Mouse (Mus musculus) forebrain, postnatal 0 days (tissue): ENCODE measurements at regions not wholly inside any gene's neighbourhood (a gene's known extent, or its start where the extent isn't known, plus 50 kb on each side); places are given as distances from the start of the nearest gene placed in this dataset.

Experiments used
- ATAC-seq: fragments of 200-750 bp; cut with Nextera tagmentation; 2 replicates; pipeline ENCODE4 v1.8.0; 2017; ENCODE audit warnings: mild to moderate bottlenecking, moderate library complexity
- DNase-seq: peaks from one replicate; pipeline ENCODE4 v3.0.0-alpha.2; 2015
- H3K27ac ChIP-seq: fragments of 300-500 bp; sonication (generic); 2 replicates; pipeline ENCODE4 v1.5.1; 2014; ENCODE audit warnings: low read depth, mild to moderate bottlenecking, antibody characterized with exemption, low read length, moderate library complexity, mixed read lengths
- H3K27me3 ChIP-seq: fragments of 300-500 bp; sonication (generic); 2 replicates; pipeline ENCODE4 v1.6.1; 2014; ENCODE audit warnings: mild to moderate bottlenecking, low read length, mixed read lengths; ENCODE audit not compliant: insufficient read depth
- H3K36me3 ChIP-seq: fragments of 300-500 bp; sonication (generic); 2 replicates; pipeline ENCODE4 v1.6.1; 2014; ENCODE audit warnings: mild to moderate bottlenecking, moderate library complexity; ENCODE audit not compliant: insufficient read depth
- H3K4me1 ChIP-seq: fragments of 300-500 bp; sonication (generic); 2 replicates; pipeline ENCODE4 v1.6.1; 2014; ENCODE audit warnings: antibody characterized with exemption; ENCODE audit not compliant: insufficient read depth
- H3K4me2 ChIP-seq: fragments of 300-500 bp; sonication (generic); 2 replicates; pipeline ENCODE4 v1.6.1; 2014; ENCODE audit warnings: low read depth, mild to moderate bottlenecking, moderate library complexity
- H3K4me3 ChIP-seq: fragments of 300-500 bp; sonication (generic); 2 replicates; pipeline ENCODE4 v1.5.1; 2014; ENCODE audit warnings: low read depth, low read length, mixed read lengths
- H3K9ac ChIP-seq: fragments of 300-500 bp; sonication (generic); 2 replicates; pipeline ENCODE4 v1.6.1; 2014; ENCODE audit warnings: mild to moderate bottlenecking
- H3K9me3 ChIP-seq: fragments of 300-500 bp; sonication (generic); 2 replicates; pipeline ENCODE4 v1.6.1; 2016; ENCODE audit warnings: low read length
- CTCF ChIP-seq: sonication (generic); IDR thresholded peaks from 2 replicates; pipeline ENCODE4 v1.5.1; 2016; ENCODE audit warnings: antibody characterized with exemption, control low read depth, low read depth
- WGBS: fragments of 180-500 bp; shearing (Covaris S2); extraction: QIAGEN DNeasy Blood & Tissue Kit; methylation state at CpG from one replicate; pipeline ENCODE4 v1.1.7; 2014; 5-methylcytosine and 5-hydroxymethylcytosine counted together

DNA sequence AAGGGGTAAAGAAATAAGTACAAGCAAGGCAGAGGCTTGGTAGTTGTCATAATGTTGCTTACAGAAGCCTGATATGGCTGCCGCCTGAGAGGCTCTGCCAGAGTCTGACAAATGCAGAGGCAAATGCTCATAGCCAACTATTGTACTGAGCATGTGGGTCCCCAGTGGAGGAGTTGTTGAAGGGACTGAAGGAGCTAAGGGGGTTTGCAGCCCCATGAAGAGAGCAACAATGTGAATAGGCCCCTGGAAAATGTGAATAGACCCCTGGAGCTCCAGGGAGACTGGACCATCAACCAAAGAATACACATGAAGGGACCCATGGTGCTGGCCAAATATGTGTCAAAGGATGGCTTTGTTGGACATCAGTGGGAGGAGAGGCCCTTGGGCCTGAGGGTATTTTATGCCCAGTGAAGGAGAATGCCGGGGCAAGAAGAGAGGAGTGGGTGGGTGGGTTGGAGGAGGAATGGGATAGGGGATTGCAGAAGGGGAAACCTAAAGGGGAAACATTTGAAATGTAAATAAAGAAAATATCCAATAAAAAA, 1207.2 kb upstream of the Tenm4 start:
- Histone ChIP-seq H3K4me1 (no peaks in the 10 kb centered on the region), H3K36me3 (no peaks in the 10 kb centered on the region), H3K9ac (no peak overlapping the region), H3K4me2 (no peak overlapping the region), H3K27me3 (no peaks in the 10 kb centered on the region), H3K27ac (no peak overlapping the region), H3K9me3 (no peaks in the 10 kb centered on the region), H3K4me3 (no peak overlapping the region)
- TF ChIP-seq CTCF, result no peak
- ATAC-seq (no peak; the same call in 1 of the 2 replicates), DNase-seq (no peak)
- WGBS, result 33% methylated on average over 2 of the region's 2 CpGs

DNA sequence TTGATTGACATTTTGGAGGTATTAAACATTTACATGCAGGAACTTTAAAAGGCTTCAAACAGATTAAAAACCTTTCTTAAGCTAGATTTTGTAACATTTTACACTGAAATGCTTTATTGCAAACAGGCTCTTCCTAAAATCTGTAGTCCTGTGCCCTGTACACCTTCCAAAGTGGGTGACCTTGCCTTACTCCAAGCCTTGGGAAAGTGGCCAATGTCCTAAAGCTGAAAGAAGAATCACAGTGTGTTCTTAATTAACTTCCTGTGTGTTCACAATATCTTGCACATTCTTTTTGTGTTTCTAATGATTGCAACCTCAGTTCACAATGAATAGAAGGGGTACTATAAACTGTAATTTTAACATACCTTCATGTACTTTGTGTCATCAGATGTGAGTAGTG, 1203.4 kb upstream of the Tenm4 start:
- Histone ChIP-seq H3K27ac (no peak overlapping the region), H3K4me3 (no peak overlapping the region), H3K27me3 (no peaks in the 10 kb centered on the region), H3K9me3 (no peaks in the 10 kb centered on the region), H3K36me3 (no peaks in the 10 kb centered on the region), H3K9ac (no peak overlapping the region), H3K4me1 (no peaks in the 10 kb centered on the region), H3K4me2 (no peak overlapping the region)
- DNase-seq (no peak), ATAC-seq (no peak)
- no peak for TF ChIP-seq CTCF

DNA sequence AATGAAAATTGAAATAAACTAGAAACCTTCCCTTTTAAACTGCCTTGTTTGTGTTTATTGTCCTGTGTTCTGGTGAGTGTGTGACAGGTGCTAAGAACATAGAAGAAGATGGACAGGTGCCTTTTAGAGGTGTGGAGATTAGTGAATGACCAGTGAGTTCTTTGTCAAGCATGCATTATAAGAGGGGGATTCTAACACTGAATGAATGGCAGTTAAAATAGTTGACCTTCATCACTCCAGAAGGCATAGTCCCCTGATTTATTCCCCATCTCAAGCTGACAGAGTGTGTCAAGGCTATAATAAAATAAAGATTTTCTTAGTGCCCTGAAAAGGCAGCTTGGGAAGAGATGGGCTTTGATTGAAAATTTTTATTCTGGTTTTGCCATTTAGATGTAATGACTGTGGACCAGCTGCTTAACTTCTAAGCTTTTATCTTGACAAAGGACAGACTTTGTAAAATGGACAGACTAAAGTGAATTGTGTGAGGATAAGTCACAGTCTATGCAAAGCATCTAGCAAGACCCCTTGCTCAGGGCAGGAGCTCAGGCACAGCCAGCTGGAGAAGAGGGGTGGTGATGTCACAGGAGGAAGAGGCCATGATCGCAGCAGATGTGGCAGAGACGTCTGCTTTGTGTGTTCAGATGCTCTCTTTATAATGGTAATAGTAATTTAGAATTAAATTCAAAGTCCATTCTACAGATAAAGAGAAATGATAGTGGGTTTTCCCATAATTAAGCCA, 1195.8 kb upstream of the Tenm4 start:
- Histone ChIP-seq H3K4me3 (no peak overlapping the region), H3K9ac (no peak overlapping the region), H3K4me1 (no peaks in the 10 kb centered on the region), H3K4me2 (no peak overlapping the region), H3K9me3 (no peaks in the 10 kb centered on the region), H3K27ac (no peak overlapping the region), H3K36me3 (no peaks in the 10 kb centered on the region), H3K27me3 (no peaks in the 10 kb centered on the region)
- no peak for TF ChIP-seq CTCF
- WGBS, result 62% methylated on average over 2 of the region's 2 CpGs
- DNase-seq (no peak), ATAC-seq (no peak)

- H3K4me1 ChIP-seq, result no peaks in the 10 kb centered on the region
- TF ChIP-seq CTCF, result no peak
- WGBS, result 83% methylated on average over 6 of the region's 6 CpGs
- no peaks in the 10 kb centered on the region for H3K36me3 ChIP-seq
- no peaks in the 10 kb centered on the region for H3K9me3 ChIP-seq
- H3K27me3 ChIP-seq, result no peaks in the 10 kb centered on the region
- ATAC-seq, result no peak
- no peak overlapping the region for H3K4me3 ChIP-seq
- no peak overlapping the region for H3K27ac ChIP-seq
- no peak for DNase-seq
- H3K4me2 ChIP-seq, result no peak overlapping the region
- no peak overlapping the region for H3K9ac ChIP-seq
These were observed 1174.8 kb upstream of the Tenm4 start for GRCm38 (mm10) chr7:94996258-94996657.

- Histone ChIP-seq H3K4me1 (no peaks in the 10 kb centered on the region), H3K9me3 (no peaks in the 10 kb centered on the region), H3K36me3 (no peaks in the 10 kb centered on the region), H3K27ac (no peak overlapping the region), H3K4me2 (no peak overlapping the region), H3K4me3 (no peak overlapping the region), H3K27me3 (no peaks in the 10 kb centered on the region), H3K9ac (no peak overlapping the region)
- ATAC-seq (no peak), DNase-seq (no peak)
- TF ChIP-seq CTCF, result no peak
- 86% methylated on average over 3 of the region's 3 CpGs for WGBS
These were observed 1166.9 kb upstream of the Tenm4 start for GRCm38 (mm10) chr7:95004161-95004560.

GRCm38 (mm10) chr7:95005403-95005802, 1165.6 kb upstream of the Tenm4 start:
- DNase-seq (no peak), ATAC-seq (no peak)
- H3K4me1 ChIP-seq, result no peaks in the 10 kb centered on the region
- no peak overlapping the region for H3K4me2 ChIP-seq
- no peak overlapping the region for H3K27ac ChIP-seq
- H3K4me3 ChIP-seq, result no peak overlapping the region
- H3K27me3 ChIP-seq, result no peaks in the 10 kb centered on the region
- H3K9ac ChIP-seq, result no peak overlapping the region
- no peaks in the 10 kb centered on the region for H3K9me3 ChIP-seq
- no peaks in the 10 kb centered on the region for H3K36me3 ChIP-seq
- 43% methylated on average over 3 of the region's 3 CpGs for WGBS
- no peak for TF ChIP-seq CTCF

DNA sequence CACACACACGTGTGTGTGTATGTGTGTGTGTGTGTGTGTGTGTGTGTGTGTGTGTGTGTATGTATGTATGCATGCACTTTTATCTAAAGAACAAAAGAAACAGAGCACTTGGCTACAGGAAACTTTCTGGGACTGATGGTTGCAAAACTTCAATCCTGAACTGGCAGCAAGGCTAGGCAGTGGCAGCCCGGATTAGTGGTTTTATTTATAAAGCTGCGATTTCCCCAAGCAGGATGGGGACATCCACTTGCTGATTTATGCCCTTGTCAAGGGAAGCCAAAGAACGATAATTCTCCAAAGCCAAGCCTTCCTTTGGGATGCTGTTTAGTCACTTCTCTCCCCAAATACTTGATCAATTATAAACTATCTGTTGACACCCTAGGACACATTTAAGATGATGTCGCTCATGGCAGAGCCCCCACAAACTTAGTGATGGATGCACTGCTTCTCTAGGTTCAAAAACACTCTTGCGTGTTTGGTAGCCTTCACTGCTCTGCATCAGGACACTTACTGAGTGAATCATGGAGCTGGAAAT, 1162.1 kb upstream of the Tenm4 start:
- no peak overlapping the region for H3K27ac ChIP-seq
- DNase-seq (no peak), ATAC-seq (no peak)
- H3K36me3 ChIP-seq, result no peaks in the 10 kb centered on the region
- no peaks in the 10 kb centered on the region for H3K4me1 ChIP-seq
- no peak overlapping the region for H3K4me3 ChIP-seq
- no peaks in the 10 kb centered on the region for H3K9me3 ChIP-seq
- H3K27me3 ChIP-seq, result no peaks in the 10 kb centered on the region
- H3K4me2 ChIP-seq, result no peak overlapping the region
- 81% methylated on average over 6 of the region's 6 CpGs for WGBS
- TF ChIP-seq CTCF, result no peak
- no peak overlapping the region for H3K9ac ChIP-seq
